Mouse (Mus musculus) v-Abl transformed pro-B cells (cell line): Measurements from ENCODE around the gene 4930451I11Rik.

ENCODE experiments used
- in situ Hi-C, 2 experiments: fragments of 400-800 bp; cut with MboI; formaldehyde crosslinking; loops; one replicate each; pipeline ENCODE4 v1.15.1; 2025; ENCODE audit not compliant: unreplicated experiment in 2 of 2

4930451I11Rik gene

DNA sequence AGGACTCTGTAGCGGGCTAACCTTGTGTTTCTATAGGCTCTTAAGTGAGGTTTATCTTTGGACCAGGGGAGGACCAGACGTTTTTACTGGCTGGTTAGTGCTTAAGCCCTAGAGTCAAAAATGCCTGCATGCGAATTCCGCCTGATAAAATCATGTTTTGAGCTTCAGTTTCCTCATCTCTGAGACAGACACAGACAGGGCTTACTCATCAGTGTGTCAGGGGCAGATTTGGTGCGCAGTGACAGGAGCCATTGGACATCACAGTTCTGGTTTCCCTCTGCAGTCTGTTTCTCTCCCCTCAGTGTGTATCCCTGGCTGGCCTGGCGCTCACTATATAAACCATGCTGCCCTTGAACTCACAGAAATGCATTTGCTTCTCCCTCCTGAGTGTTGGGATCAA is 28.3 kb downstream of the 4930451I11Rik start:
- in situ Hi-C loops = no loop called here

DNA sequence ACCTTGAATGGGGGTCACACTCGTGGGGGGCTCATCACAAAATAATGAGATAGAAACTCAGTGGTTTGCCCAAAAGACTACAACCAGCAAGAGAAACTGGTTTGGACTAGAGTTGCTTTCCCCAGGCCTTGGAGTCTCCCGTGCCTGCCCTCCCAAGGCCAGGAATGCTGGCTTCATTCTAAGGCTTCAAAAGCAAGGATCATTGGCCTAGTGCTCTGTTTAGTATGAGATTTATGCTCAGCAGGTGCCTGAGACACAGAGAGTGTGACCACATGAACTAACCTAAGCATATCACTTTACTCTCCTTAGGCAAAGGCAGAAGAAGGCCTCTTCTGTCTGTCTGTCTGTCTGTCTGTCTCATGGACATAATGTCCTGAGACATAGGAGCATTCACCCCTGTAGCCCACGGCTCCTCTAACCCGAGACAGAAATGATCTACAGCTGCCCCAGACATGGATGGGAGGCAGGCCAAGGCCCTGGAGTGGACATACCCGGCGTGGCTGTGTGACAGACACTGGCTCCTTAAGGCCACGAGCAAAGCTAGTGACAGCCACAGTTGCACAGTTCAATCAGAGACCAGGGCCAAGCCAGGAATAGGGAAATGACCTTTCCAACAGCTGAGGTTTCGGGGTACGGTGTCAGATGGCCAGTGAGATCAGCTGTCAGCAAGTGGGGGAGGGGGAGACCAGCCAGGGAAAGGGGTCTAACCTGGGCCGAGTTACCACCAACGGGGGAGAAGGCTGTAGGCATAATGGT is 29.1 kb downstream of the 4930451I11Rik start:
- in situ Hi-C loops = no loop called here

DNA sequence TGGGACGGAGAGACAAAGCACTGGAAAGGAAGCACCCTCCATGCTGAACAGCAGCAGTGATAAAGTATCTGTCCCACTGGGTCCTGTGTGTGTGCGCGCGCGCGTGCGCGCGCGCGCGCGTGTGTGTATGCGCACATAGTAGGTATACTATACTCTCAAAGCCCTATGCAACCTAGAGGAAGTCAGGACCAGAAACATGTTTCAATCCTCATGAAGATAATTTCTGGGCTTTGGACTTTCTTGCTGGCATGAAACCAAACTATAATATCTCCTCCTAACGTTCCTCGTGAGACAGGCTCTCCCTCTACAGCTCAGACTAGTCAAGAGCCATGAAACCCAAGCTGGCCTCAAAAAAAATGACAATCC is 30.4 kb downstream of the 4930451I11Rik start:
- in situ Hi-C loops = no loop called here

DNA sequence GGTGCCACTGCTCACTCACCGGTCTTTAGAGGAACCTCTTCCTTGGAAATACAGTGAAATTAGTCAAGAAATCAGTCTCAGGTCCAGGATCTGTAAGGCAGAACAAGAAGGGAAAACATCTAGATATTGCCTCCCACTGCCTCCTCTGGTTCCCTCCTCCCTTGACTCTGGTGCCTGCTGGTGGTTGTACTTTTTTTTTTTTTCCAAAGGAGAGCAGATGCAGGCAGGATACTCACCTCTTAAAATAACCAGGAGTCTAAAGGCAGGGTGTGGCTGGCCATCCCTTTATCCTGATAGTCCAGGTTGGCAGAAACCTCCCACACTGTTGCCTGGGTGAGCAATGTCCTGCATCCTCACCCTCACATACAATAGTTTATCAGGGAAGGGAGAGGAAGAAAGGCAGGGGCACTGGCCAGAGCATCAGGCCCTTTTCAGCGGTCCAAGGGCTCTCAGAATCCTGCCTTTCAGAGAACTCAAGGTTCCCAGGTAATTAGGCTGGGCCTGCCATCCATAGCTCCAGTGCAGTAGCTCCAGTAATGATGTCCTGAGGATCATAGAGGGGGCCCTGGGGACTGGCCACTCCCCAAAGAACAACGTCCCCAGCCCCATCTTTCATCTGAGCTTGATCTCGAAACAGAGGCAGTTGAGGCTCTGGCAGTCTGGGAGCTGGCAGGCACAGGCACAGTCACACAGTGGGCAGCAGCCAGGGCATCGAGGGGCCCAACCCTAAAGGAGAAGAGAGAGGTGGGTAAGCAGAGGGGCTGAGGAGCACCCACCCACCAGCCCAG is 31.0 kb downstream of the 4930451I11Rik start:
- in situ Hi-C loops = no loop called here

DNA sequence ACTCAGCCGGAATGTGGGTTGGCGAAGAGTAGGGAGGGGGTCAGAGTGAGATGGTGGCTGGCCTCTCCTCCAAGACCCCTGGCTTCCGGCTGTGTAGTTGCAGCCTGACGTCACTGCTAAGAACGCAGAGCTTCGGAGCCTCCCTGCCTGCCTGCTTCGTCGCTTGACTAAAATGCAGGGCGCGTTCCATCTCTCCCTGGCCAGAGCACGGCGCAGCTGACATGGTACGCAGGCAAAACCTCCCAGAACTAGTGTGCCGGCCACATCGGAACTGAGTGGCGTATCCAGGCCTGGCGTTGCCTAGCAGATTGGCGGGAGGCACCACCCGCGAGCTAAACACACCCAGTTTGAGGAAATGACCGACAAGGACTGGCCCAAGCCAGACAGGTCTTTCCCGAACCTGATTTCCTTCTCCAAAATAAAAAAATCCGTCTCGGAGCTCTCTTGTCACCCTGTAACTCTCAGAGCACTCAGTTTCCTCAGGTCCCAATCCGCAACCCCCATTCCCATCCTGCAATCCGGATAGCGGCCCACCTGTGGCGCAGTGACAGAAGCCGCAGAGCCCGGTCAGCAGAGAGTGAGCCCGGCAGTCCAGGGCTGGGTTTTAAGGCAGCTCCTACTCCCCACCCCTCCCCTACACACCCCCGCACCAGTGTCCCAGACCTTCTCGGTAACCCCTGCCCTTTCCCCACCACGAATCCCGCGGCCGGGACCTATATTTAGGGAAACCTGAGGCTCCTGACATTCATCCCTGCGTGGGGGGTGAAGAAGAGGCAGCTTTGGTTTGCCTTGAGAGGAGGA is 31.8 kb downstream of the 4930451I11Rik start:
- in situ Hi-C loops = no loop called here

DNA sequence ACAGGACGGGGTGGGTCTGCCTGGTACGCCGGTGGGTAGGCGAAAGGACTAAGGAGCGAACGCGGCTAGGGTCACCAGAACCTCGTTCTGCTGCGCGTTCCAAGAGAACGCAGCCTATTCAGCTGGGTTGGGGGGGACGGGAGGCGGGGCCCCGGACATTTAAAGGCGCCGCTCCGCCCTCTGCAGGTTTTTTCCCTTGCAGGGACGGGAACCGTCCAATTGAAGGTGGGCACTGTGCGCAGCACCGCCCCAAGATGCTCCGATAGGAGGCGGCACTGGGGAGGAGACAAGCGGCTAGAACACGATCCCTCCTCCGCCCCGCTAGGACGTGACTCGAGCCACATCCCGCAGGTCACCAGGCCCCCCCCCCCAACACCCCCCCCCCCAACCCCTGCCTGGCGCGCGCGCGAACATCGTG is 32.4 kb downstream of the 4930451I11Rik start:
- in situ Hi-C loops = no loop called here

DNA sequence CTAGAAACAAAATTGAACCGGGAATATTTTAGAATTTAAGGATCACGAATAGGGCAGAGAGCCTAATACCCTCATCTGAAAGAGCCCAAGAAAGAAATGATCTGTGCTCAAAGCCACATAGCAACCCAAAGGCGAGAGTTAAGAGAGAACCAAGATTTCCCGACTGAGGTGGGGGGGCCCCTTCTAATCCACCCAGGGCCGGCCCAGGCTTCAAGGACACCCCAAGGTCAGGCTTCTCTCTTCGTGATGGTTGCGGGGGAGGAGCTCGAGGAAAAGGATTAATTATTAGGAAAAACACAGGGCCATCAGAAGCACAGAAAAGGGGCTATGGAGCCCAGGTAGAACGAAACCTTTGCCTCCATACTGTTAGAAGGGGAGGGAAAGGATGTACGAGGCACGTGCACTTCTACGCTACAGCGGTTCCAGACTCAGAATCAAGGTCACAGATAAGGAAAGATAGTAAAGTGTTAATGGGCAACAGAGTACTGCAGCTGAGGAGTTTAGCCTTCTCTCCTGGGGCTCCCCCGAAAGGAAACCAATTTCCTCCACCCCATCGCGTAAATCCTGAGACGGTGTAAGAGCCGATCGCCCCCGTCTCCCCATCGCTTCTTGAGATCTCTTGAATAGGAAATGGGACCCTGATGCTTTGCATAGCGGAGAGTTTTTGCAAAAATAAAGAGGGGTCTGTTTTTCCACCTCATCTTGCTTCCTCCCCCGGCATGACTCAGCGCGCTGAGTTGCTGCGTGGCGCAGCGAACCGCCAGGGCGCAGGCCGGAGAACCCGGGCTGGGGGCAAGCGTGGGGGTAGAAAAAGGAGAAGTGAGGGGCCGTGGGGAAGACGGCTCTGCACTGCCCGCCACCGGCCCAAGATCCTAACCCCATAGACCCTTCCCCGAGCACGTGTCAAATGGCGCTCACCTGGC is 33.1 kb downstream of the 4930451I11Rik start:
- in situ Hi-C loops = no loop called here

DNA sequence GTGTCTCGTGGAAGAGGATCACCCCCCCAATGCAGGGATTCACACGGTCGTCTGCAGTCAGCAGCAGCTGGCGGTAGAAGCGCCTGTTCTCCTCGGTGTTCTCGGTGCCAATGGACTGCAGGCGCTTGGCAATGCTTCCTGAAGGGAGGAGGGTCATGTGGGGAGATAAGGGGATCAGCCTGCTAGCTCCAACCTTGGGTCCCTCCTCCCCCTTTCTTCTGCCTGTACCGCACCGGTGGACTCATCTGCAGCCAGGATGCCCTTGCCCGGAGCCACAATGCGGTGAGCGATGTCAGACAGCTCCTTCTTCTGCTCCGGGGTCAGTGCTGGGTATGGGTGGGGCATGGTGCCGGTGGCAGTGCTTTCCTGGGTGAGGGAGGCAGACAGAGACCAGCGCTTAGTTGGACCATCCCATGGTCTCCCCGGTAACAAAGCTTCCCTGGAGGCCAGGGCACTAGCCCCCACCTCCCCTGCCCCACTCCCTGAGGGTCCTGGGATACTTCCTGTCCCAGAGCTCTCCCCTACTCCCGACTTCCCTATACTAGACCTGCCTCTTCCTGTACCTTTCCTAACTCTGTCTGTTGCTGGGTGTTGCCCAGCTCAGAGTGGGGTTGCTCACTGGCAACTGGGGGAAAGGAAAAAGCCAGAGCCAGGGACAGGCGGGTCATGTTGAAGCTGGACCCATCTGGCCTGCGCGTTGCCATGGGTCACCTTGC is 33.9 kb downstream of the 4930451I11Rik start, which contains the start of gene Fam57b:
Gene Fam57b, plus strand, starts transcription at position 258 of the 716 bp plus-strand sequence.
- in situ Hi-C loops = no loop called here

DNA sequence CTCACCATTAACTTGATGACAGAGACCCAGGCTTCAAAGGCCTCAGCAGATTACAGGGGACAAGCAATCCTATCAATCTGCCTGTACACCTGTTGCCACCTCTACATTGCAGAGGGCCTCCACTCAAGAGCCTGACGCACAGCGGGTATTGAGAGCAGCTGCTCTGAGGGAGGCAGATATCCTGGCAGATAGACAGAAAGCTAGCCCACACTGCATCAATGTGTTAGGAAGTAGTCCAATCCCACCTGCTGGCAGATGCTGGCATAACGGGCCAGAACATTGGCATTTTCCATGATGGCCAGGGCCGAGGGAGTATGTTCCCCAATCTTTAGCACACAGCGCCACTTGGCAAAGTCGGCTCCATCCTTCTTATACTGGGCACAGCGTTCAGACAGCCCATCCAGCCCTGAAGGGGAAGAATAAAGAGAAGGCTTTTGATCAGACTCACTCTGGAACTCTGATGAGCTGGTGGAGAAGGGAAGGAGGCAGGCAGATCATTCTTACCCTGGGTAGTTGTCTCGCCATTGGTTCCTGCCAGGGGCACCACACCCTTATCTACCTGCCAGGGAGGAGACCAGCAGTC is 35.0 kb downstream of the 4930451I11Rik start:
- in situ Hi-C loops = no loop called here

DNA sequence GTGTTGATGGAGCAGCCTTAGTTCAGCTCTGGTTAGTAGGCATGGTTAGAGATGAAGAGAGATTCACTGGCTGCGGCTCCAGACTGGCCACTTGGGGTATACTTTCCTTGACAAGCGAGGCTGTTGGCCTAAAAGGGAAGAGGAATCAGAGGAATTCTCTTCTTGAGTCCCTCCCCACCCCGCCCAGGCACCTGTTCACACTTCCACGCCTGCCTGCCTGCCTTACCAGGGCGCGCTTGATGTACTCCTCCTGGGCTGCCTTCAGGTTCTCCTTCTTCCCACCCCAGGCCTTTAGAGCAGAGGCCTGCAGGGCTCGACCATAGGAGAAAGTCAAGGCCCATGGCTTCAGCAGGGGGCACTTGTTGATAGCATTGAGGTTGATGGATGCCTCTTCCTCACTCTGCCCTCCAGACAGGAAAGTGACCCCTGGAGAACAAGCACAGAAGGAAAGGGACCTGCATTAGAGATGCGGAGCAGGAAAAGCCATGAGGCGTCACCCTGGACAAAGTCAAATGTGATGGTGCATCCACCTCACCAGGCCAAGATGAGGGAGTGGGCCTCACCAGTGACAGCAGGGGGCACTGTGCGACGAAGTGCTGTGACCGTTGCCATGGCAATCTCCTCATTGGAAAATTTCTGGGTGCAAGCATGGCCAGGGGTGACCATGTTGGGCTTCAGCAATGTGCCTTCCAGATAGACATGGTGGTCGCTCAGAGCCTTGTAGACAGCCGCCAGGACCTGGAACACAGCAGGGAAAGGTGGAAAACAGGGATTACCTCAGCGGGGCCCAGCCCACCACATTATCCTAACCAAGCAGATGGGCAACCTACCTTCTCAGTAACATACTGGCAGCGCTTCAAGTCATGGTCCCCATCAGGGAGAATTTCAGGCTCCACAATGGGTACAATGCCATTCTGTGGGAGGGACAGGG is 35.8 kb downstream of the 4930451I11Rik start:
- in situ Hi-C loops = no loop called here

DNA sequence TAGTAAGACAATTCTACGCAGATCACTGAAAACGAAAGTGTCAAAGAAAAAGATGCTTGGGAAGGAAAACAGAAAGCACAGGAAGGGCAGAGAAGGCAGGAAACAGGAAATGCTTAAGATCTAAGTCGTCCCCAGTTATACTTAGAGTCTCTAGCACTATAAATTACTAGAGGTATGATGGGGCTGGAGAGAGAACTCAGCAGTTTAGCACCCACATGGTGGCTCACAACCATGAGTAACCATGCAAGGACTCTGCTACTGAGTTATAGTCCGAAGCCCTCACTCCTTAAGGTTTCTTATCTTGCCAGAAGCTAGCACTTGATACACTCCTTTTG is 37.2 kb downstream of the 4930451I11Rik start:
- in situ Hi-C loops = no loop called here

DNA sequence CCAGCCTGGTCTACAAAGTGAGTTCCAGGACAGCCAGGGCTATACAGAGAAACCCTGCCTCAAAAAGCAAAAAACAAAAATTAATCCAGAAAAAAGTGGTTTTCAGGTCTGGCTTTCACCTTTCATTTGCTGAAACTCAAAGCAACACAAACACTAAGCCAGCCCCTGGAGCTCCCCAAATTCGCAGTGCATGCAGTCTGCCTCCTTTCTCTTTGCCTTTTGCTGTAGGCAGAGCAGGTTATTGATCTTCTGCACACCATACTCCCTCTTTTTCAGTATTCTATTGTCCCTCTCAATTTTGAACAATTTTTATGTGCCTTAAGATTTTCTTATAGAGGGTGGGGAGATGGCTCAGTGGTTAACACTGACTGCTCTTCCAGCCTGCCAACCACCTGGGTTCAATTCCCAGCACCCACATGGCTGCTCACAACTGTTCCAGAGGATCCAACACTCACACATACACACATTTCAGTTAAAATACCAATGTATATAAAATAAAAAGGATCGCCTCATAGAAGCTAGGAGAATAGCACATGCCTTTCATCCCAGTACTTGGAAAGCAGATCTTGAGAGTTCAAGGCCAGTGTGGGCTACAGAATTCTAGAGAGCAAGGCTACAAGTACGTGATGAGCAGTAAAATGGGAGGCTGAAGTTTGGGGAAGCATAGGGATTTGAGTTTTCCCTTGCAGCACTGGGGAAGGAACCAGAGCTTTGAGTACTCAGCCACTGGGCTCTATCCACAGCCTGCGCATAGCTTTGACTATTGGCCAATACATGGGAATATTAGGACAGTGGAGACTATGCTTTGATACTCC is 37.8 kb downstream of the 4930451I11Rik start:
- in situ Hi-C loops = no loop called here

DNA sequence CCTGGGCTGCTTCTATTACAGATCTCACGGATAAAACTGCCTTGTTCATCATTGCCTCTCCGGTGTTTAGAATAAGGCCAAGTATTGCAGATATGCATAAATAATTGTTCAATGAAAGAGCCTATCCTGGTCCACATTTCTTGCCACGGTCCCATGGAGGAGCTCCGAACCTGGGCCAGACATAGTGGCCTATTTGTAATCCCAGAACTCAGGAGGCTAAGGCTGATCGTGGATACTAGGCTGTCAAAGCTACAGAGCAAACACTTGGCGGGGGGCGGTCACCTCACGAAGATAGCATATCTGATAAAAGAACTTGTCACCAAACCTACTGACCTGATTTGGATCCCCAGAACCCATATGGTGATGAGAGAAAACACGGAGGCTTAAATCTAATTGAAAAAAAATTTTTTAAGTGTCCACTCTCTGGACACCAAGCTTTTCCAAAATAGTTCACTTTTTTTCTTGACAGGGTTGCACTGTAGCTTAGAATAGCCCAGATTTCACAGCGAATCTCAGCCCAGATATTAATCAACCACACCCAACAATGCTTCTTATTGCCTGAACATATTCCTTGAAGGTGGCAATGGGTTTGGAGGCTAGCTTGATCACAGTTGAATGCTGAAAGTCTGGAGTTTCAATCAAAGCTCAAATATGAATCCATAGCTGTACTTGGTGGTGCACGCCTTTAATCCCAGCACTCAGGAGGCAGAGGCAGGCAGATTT is 38.6 kb downstream of the 4930451I11Rik start:
- in situ Hi-C loops = no loop called here

DNA sequence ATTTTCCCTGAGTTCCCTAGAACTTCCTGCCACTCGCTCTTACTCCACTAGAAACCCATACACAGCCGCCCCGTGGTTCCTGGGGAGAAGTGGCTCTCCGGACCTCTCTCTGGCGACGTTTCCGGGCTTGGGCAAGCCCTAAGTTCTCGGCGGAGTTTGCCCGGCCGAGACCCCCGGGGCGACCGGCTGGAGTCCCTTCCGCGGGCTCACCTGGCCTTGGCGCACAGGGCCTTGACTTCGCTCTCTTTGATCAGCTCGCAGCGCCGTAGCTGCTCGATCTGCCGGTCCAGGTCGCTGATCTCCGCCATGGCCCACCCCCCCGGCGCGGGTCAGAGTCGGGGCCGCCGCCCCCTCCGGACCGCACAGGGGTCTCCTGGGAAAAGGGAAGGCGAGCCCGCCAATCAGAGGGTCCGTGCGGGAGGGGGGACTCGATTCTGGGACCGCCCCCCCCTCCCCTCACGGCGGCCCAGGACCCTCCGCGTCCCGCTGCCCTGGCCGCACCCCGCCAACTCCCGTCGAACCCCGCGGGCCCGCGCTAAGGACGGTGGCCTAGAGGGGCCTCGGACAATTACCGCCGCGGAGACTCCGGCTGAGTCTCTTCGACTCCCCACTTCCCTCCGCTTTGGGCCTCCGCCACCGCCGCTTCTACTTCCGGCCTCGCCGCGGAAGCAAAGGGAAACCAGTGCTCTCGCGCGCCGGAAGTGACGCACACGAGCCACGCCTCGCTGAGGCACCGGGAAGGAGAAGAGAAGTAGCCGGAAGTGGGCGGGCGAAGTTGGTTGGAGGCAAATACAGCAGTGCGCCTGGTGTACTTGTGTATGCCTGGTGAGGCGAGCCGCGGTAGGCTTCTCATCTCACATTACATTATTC is 39.4 kb downstream of the 4930451I11Rik start, which contains the start of gene Ppp4c:
Gene Ppp4c, minus strand, starts transcription at position 646 of the 870 bp plus-strand sequence.
- in situ Hi-C loops = no loop called here

DNA sequence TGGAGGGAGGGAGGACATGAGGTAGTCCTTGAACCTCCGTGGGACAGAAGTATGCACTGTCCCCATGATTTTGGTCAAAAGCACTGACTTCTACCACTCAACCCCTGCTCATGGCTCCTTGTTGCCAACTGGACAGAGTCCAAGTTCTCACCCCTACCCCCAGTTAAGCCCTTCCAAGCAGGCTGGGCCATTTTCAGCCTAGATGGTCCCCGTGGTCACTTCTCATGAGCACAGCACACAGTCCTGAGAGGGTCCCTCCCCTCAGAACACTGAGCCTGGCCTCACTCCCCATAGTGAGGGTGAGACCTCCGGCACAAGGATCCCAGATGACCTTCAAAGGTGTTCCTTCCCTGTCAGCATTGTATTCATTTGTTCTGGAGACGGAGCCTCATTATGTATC is 42.3 kb downstream of the 4930451I11Rik start:
- in situ Hi-C loops = no loop called here

DNA sequence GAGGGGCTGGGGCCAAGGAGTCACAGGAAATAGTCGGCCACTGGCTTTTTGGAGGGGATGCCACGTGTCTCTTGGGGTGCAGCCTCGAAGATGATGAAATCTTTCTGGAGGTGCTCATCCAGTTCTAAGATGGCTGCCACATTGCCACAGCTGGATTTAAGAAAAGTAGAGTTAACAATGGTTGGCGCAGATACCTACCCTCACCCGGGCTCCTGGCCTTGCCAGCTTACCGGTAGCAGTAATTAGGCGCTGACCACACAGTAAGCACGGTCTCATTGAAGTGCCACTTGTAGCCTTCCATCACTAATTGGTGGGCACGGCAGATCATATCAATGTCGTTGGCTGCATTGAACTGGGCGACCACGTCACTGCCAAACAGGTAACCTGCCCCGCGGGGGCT is 45.3 kb downstream of the 4930451I11Rik start:
- in situ Hi-C loops = no loop called here
